Mouse (Mus musculus): ENCODE measurements around the gene Thrsp.

DNA sequence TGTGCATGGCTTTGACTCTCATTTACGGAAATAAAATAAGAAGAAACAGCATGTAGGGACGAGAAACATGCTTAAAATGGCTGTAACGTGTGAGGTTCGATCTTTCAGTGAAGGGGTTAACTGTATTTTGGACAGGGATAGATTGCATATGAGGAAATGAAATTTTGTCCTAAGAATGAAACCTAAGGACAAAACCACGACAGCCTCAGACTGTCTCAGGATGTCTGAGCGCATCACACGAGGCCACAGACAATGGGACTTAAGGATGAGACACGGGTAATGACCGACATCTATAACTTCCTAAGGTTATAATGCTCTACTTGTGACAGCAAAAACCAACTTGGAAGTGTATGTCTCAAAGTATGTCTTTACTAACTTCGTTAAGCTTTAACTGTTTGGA, 17.0 kb upstream of the Thrsp start:
- TF ChIP-seq POLR2A (IDR thresholded peaks at IDR 0.05; ENCODE audit: borderline replicate concordance, low read depth, low read length) (no peak), CTCF (IDR thresholded peaks at IDR 0.05; ENCODE audit: low read depth, low read length) (no peak)
